Mouse (Mus musculus): ENCODE data around the gene Ccdc103. TPM values are rescaled to one million over a fixed set of nuclear protein-coding genes. Genes with fewer than 3 reads are reported as not detected.

Ccdc103 gene
- polyA plus RNA-seq, 1 experiment from 2014 or later: 0.78 TPM

DNA sequence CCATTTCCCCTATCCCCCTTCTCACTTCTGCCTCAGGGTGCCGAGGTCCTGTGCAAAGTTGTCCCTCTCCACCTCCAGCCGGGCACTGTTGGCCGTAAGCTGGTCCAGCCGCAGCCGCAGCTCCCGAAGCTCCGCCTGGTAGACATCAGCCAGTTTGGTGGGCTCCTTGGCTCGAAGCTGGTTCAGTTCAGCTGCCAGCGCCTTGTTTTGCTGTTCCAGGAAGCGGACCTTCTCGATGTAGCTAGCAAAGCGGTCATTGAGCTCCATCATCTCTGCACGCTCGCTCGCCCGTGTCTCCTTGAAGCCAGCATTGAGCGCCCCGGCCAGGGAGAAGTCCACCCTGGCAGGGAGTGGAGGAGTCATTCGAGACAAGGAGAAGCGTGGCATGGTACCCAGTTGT, 15.6 kb downstream of the Ccdc103 start:
- peaks cover 36% of the 10 kb centered on the region for H3K27me3 ChIP-seq (replicated peaks; ENCODE audit: control insufficient read depth, insufficient read depth, low read length)
- H3K4me2 ChIP-seq: no peak overlapping the region; the same call in 1 of the 2 replicates
- ATAC-seq (replicated peaks; ENCODE audit: low FRiP score) (no peak), DNase-seq (ENCODE audit: low spot score) (no peak)
- H3K9ac ChIP-seq (ENCODE audit: low read depth, low read length): 0 out of 2 replicates have a peak overlapping the region, but pooled peaks have one; percentile 20
- H3K9me3 ChIP-seq (ENCODE audit: control insufficient read depth, low read length): no peaks in the 10 kb centered on the region
- no peaks in the 10 kb centered on the region for H3K36me3 ChIP-seq (ENCODE audit: control insufficient read depth, insufficient read depth, low read length)
- H3K4me3 ChIP-seq (ENCODE audit: low read depth, low read length): no peak overlapping the region
- H3K27ac ChIP-seq (ENCODE audit: low read depth, low read length): no peak overlapping the region
- peaks cover 21% of the 10 kb centered on the region for H3K4me1 ChIP-seq (replicated peaks; ENCODE audit: control insufficient read depth, insufficient read depth, low read length)
- WGBS: 68% methylated on average over 20 of the region's 20 CpGs

DNA sequence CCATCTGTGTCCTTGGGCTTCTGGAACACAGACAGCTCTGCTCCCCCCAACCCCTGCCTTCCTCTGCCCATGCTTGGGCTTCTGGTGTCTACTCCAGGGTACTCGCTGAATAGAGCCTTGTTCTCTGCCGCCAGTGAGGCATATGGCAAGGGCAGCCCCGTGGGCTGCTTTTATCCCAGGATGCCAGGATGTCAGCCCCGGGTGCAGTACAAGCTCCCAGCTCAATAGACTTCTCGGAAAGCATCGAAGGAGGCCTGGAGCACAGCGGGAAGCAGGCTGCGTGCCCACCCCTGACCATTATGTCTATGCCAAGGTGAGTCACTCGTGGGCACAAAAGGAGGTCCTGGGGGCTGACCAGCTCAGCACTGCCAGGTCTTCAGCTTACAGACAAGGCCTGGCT, 17.4 kb downstream of the Ccdc103 start:
- no peak for ATAC-seq (replicated peaks; ENCODE audit: low FRiP score)
- peaks cover 31% of the 10 kb centered on the region for H3K27me3 ChIP-seq (replicated peaks; ENCODE audit: control insufficient read depth, insufficient read depth, low read length)
- H3K27ac ChIP-seq (ENCODE audit: low read depth, low read length): no peak overlapping the region
- no peak for DNase-seq (ENCODE audit: low spot score)
- H3K9ac ChIP-seq (ENCODE audit: low read depth, low read length): no peak overlapping the region
- no peak overlapping the region for H3K4me3 ChIP-seq (ENCODE audit: low read depth, low read length)
- 78% methylated on average over 9 of the region's 9 CpGs for WGBS
- no peaks in the 10 kb centered on the region for H3K36me3 ChIP-seq (ENCODE audit: control insufficient read depth, insufficient read depth, low read length)
- no peaks in the 10 kb centered on the region for H3K9me3 ChIP-seq (ENCODE audit: control insufficient read depth, low read length)
- peaks cover 17% of the 10 kb centered on the region for H3K4me1 ChIP-seq (replicated peaks; ENCODE audit: control insufficient read depth, insufficient read depth, low read length)
- H3K4me2 ChIP-seq: no peak overlapping the region

DNA sequence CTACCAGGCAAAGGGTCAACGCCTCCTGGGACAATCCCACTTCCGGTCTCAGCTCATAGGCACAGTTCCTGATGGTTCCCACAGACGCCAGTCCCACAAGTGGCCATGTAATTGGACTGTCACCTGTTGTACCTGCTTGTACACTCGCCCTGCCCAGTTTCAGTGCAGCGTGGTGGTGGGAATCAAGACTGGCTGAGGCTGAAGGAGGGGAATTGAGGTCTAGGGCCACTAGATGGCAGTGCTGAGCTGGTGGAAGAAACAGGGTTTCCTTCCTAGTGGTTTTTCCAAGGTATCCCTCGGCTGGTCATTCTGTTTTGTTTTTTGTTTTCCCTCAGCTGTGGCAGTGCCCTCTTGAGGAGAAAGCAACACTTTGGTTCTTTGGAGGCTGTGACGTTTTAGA, 19.8 kb downstream of the Ccdc103 start, which contains the start of gene Gfap:
Gfap (minus strand) TSS at position 150 of the 400 bp plus-strand sequence.
- Histone ChIP-seq H3K9me3 (ENCODE audit: control insufficient read depth, low read length) (no peaks in the 10 kb centered on the region), H3K27ac (ENCODE audit: low read depth, low read length) (no peak within 1 kb of the TSS), H3K27me3 (replicated peaks; ENCODE audit: control insufficient read depth, insufficient read depth, low read length) (peaks cover 14% of the 10 kb centered on the region), H3K4me1 (replicated peaks; ENCODE audit: control insufficient read depth, insufficient read depth, low read length) (peaks cover 7% of the 10 kb centered on the region), H3K9ac (ENCODE audit: low read depth, low read length) (no peak within 1 kb of the TSS), H3K36me3 (ENCODE audit: control insufficient read depth, insufficient read depth, low read length) (peaks cover 7% of the 10 kb centered on the region), H3K4me2 (no peak within 1 kb of the TSS), H3K4me3 (ENCODE audit: low read depth, low read length) (no peak within 1 kb of the TSS)
- peak; percentile 71 for DNase-seq (ENCODE audit: low spot score)
- 10% methylated on average over 7 of the region's 7 CpGs for WGBS
- ATAC-seq (replicated peaks; ENCODE audit: low FRiP score): no peak

DNA sequence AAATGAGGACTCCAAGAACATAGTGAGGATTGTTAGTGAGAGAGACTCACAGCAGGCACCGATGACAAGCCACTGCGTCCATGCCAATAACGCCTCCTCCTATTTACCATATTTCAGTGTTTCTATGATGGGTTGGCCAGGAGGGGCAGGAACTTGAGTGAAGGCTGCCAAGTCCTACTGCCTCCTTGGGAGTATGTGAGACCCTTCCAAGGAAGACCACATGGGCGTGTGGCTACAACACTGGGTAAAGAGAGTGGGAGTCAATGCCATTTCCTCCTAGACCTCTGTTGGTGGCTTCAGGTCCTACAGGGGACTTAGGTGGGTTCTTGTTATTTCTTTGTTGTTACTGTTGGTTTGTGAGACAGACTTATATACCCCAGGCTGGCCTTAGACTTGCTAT, 20.2 kb downstream of the Ccdc103 start:
- DNase-seq (ENCODE audit: low spot score): no peak
- Histone ChIP-seq H3K4me1 (replicated peaks; ENCODE audit: control insufficient read depth, insufficient read depth, low read length) (peaks cover 3% of the 10 kb centered on the region), H3K27me3 (replicated peaks; ENCODE audit: control insufficient read depth, insufficient read depth, low read length) (peaks cover 9% of the 10 kb centered on the region), H3K27ac (ENCODE audit: low read depth, low read length) (no peak overlapping the region), H3K4me2 (no peak overlapping the region), H3K9me3 (ENCODE audit: control insufficient read depth, low read length) (no peaks in the 10 kb centered on the region), H3K9ac (ENCODE audit: low read depth, low read length) (no peak overlapping the region), H3K4me3 (ENCODE audit: low read depth, low read length) (no peak overlapping the region), H3K36me3 (ENCODE audit: control insufficient read depth, insufficient read depth, low read length) (peaks cover 11% of the 10 kb centered on the region)
- WGBS: 51% methylated on average over 4 of the region's 4 CpGs
- no peak for ATAC-seq (replicated peaks; ENCODE audit: low FRiP score)

DNA sequence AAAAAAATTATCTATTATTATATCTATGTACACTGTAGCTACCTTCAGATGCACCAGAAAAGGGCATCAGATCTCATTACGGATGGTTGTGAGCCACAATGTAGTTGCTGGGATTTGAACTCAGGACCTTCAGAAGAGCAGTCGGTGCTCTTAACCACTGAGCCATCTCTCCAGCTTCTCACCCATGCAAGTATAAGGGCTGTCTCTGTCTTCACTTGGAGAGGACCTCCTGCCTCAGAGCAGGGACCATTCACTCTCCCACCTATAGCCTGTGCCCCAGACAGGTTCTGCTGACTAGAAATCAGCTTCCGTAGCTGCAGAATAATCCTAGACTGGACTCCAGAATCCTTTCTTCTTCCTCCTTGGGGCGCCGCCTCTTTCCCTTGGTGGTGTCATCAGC, 21.1 kb downstream of the Ccdc103 start:
- Histone ChIP-seq H3K9ac (ENCODE audit: low read depth, low read length) (no peak overlapping the region), H3K27me3 (replicated peaks; ENCODE audit: control insufficient read depth, insufficient read depth, low read length) (peaks cover 2% of the 10 kb centered on the region; the same call in 1 of the 2 replicates), H3K4me3 (ENCODE audit: low read depth, low read length) (no peak overlapping the region), H3K36me3 (ENCODE audit: control insufficient read depth, insufficient read depth, low read length) (peaks cover 20% of the 10 kb centered on the region), H3K4me1 (replicated peaks; ENCODE audit: control insufficient read depth, insufficient read depth, low read length) (no peaks in the 10 kb centered on the region), H3K27ac (ENCODE audit: low read depth, low read length) (no peak overlapping the region), H3K9me3 (ENCODE audit: control insufficient read depth, low read length) (no peaks in the 10 kb centered on the region), H3K4me2 (no peak overlapping the region)
- 84% methylated on average over 5 of the region's 5 CpGs for WGBS
- DNase-seq (ENCODE audit: low spot score): no peak
- no peak for ATAC-seq (replicated peaks; ENCODE audit: low FRiP score)

DNA sequence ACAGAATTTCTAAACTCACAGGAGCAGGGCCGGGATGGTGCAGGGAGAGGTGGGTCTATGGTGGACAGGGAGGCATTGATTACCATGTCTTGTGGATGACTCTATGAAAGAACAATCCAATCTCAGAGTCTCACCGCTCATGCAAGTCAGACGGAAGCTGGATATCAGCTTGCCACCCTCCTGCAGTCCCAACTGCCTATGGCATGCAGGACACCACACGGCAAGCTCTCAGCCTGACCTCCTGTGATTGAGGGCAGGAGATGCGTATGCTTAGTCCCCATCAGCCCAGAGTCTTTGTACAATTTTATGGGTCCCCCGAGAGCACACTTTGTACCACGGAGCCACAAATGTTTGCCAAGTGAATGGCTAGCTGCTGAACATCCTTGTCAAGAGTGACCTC, 22.6 kb downstream of the Ccdc103 start:
- no peak for DNase-seq (ENCODE audit: low spot score)
- H3K36me3 ChIP-seq (ENCODE audit: control insufficient read depth, insufficient read depth, low read length): peaks cover 35% of the 10 kb centered on the region
- H3K9me3 ChIP-seq (ENCODE audit: control insufficient read depth, low read length): no peaks in the 10 kb centered on the region
- H3K4me1 ChIP-seq (replicated peaks; ENCODE audit: control insufficient read depth, insufficient read depth, low read length): no peaks in the 10 kb centered on the region
- no peak for ATAC-seq (replicated peaks; ENCODE audit: low FRiP score)
- H3K4me3 ChIP-seq (ENCODE audit: low read depth, low read length): no peak overlapping the region
- no peak overlapping the region for H3K9ac ChIP-seq (ENCODE audit: low read depth, low read length)
- no peak overlapping the region for H3K4me2 ChIP-seq
- H3K27me3 ChIP-seq (replicated peaks; ENCODE audit: control insufficient read depth, insufficient read depth, low read length): no peaks in the 10 kb centered on the region
- no peak overlapping the region for H3K27ac ChIP-seq (ENCODE audit: low read depth, low read length)
- WGBS: 82% methylated on average over 7 of the region's 7 CpGs

DNA sequence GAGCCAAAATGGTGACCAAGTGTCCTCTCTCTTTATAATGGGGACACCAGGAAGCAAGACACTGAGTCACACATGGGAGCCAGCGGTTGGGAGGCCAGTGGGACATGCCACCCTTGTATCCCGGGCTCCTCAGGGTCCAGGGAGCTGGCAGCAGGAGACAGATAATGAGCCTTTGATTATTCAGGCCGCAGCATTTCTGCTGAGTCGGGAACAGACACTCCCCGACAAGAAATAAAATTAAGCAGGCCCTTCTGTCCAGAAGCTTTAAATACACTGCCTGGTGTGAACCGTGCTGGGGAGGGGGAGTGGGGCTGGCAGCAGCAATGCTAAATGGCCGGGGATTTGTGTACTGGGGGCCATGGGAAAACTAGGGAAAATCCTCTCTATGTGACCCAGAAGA, 30.4 kb downstream of the Ccdc103 start:
- ATAC-seq (replicated peaks; ENCODE audit: low FRiP score) (no peak), DNase-seq (ENCODE audit: low spot score) (no peak)
- H3K9me3 ChIP-seq (ENCODE audit: control insufficient read depth, low read length): no peaks in the 10 kb centered on the region
- no peak overlapping the region for H3K4me3 ChIP-seq (ENCODE audit: low read depth, low read length)
- no peaks in the 10 kb centered on the region for H3K27me3 ChIP-seq (replicated peaks; ENCODE audit: control insufficient read depth, insufficient read depth, low read length)
- peaks cover 82% of the 10 kb centered on the region for H3K36me3 ChIP-seq (ENCODE audit: control insufficient read depth, insufficient read depth, low read length)
- 82% methylated on average over 7 of the region's 7 CpGs for WGBS
- no peak overlapping the region for H3K9ac ChIP-seq (ENCODE audit: low read depth, low read length)
- no peak overlapping the region for H3K27ac ChIP-seq (ENCODE audit: low read depth, low read length)
- no peak overlapping the region for H3K4me2 ChIP-seq
- H3K4me1 ChIP-seq (replicated peaks; ENCODE audit: control insufficient read depth, insufficient read depth, low read length): no peaks in the 10 kb centered on the region

DNA sequence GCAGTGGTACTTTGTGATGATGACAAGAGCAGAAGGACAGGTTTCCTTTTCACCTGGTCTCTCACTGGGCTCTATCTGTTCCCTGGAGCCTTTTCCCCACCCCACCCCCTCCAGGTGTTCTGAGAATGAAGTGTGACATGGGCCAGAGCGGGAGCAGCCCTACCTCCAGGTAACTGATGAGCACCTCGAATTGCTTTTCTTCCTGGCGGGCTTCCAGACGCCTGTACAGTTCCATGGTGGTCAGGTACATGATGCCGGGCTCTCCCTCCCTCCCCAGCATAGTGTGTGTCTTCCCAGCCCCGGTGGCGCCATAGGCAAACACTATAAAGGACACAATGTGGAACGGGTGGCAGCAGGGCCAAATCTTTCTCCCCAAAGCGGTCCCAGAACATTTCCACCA, 34.4 kb downstream of the Ccdc103 start:
- Histone ChIP-seq H3K9me3 (ENCODE audit: control insufficient read depth, low read length) (no peaks in the 10 kb centered on the region), H3K4me2 (no peak overlapping the region), H3K4me3 (ENCODE audit: low read depth, low read length) (no peak overlapping the region), H3K4me1 (replicated peaks; ENCODE audit: control insufficient read depth, insufficient read depth, low read length) (no peaks in the 10 kb centered on the region), H3K27ac (ENCODE audit: low read depth, low read length) (no peak overlapping the region), H3K27me3 (replicated peaks; ENCODE audit: control insufficient read depth, insufficient read depth, low read length) (no peaks in the 10 kb centered on the region), H3K9ac (ENCODE audit: low read depth, low read length) (no peak overlapping the region), H3K36me3 (ENCODE audit: control insufficient read depth, insufficient read depth, low read length) (peaks cover 44% of the 10 kb centered on the region)
- no peak for ATAC-seq (replicated peaks; ENCODE audit: low FRiP score)
- no peak for DNase-seq (ENCODE audit: low spot score)
- WGBS: 86% methylated on average over 9 of the region's 9 CpGs

DNA sequence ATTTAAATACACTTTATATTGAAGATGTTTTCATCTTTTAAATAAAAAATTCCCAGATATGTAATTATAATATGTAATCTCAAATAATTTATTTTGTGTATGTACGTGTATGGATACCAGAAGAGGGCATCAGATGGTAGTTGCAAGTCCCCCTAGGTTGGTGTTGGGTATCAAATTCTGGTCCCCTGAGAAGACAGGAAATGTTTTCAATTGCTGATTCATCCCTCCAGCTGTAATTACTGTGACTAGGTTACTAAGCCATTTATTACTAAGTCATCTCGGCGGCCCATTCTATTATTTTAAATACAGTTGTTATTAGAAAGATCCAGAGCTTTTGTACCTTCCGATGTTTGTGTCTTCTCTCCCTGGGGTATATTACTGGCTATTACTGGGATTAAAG, 37.1 kb downstream of the Ccdc103 start:
- Histone ChIP-seq H3K27me3 (replicated peaks; ENCODE audit: control insufficient read depth, insufficient read depth, low read length) (no peaks in the 10 kb centered on the region), H3K27ac (ENCODE audit: low read depth, low read length) (no peak overlapping the region), H3K4me3 (ENCODE audit: low read depth, low read length) (no peak overlapping the region), H3K4me1 (replicated peaks; ENCODE audit: control insufficient read depth, insufficient read depth, low read length) (peaks cover 6% of the 10 kb centered on the region; the same call in 1 of the 2 replicates), H3K4me2 (no peak overlapping the region), H3K9me3 (ENCODE audit: control insufficient read depth, low read length) (no peaks in the 10 kb centered on the region), H3K36me3 (ENCODE audit: control insufficient read depth, insufficient read depth, low read length) (peaks cover 35% of the 10 kb centered on the region), H3K9ac (ENCODE audit: low read depth, low read length) (no peak overlapping the region)
- DNase-seq (ENCODE audit: low spot score) (no peak), ATAC-seq (replicated peaks; ENCODE audit: low FRiP score) (no peak)
- 89% methylated on average over 4 of the region's 4 CpGs for WGBS
